Mouse (Mus musculus): ENCODE results near the gene Ndufb11. TPM values are rescaled to one million over a fixed set of nuclear protein-coding genes. Genes with fewer than 3 reads are reported as not detected.

Gene Ndufb11
- total and polyA plus RNA-seq, 3 experiments, result 161 to 176 (median 165) TPM

DNA sequence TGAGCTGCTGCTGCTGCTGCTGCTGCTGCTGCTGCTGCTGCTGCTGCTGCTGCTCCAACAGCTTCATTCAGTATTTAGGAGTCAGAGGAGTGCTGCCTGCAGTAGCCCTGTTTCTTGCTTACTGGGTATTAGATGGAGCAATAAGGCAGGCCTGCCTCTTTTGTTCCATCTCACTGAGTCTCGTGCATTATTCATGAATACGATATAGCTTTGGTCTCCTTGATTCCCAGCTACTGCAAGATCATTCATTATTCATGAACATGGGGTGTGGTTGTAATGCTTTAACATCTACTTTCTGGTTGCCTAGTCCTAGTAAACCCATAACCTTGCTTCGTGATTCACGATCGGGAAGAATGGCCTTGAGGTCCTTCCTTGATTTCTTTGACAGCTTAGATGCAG lies 44.9 kb upstream of the Ndufb11 start:
- dilution Hi-C loops (cut with MboI; ENCODE audit: extremely low pct_ligation_motif_present, extremely low pct_unique_long_range_greater_than_20kb, low sequenced_read_pairs), result no loop called here
- H3K4me1 ChIP-seq (ENCODE audit: control insufficient read depth in 1 of 2, insufficient read depth in 2 of 2), result peaks cover 0 to 17% of the 10 kb centered on the region in 2 experiments; a peak in 2 of 4 replicates
- H3K27ac ChIP-seq (ENCODE audit: insufficient read depth, low read depth), result peak overlapping the region; percentile 2

DNA sequence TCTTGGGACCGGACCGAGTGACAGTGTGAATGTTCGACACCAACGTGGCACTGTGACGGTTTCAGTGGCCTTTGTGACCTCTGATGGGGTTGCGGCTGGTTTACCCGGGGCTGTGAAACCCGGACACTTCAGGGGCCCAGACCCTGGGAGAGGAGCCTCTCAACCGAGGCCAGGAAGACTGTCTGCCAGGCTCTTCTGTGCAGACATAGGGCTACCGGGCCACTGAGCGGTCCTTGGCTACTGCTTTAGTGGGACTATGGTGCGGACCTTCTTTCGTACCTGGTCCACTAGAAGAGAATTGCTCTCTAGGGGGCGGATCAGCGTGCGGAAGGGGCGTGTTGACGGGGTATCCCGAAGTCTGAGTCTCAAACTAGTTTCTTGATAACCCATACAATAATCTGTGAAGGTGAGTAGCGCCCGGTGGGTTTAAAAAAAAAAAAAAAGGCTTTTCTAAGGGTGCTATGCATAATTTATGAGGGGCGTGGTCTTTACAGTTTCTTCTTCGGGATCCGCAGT lies 41.5 kb upstream of the Ndufb11 start:
- peak overlapping the region; percentile 19; the same call in 1 of the 2 replicates for H3K27ac ChIP-seq (ENCODE audit: insufficient read depth, low read depth)

More for the DNA sequence above, 44.9 kb upstream of the Ndufb11 start:
- DNase-seq (ENCODE audit: extremely low read depth), result no peak
- Histone ChIP-seq H3K27me3 (replicated peaks) (no peaks in the 10 kb centered on the region), H3K79me2 (replicated peaks; ENCODE audit: control insufficient read depth, extremely low read depth, insufficient read depth, poor library complexity, severe bottlenecking) (peaks cover 37% of the 10 kb centered on the region), H3K4me3 (replicated peaks in 1 of 3; ENCODE audit: low read depth in 2 of 3, low read length in 2 of 3, poor library complexity in 1 of 3) (no peak overlapping the region), H3K4me2 (ENCODE audit: insufficient read depth, low read depth, poor library complexity, severe bottlenecking) (no peak overlapping the region), H3K9ac (ENCODE audit: insufficient read depth, low read depth) (no peak overlapping the region), H3K9me3 (replicated peaks; ENCODE audit: low read length) (no peaks in the 10 kb centered on the region), H3K36me3 (replicated peaks in 1 of 2; ENCODE audit: control insufficient read depth in 1 of 2, insufficient read depth in 1 of 2, low read length in 1 of 2) (peaks cover 0 to 10% of the 10 kb centered on the region in 2 experiments)
- TF ChIP-seq MAFK (IDR thresholded peaks at IDR 0.05; ENCODE audit: insufficient replicate concordance, low read length) (no peak), USF1 (IDR thresholded peaks at IDR 0.05; ENCODE audit: low read depth, low read length) (no peak), PAX5 (IDR thresholded peaks at IDR 0.05; ENCODE audit: low read length) (no peak)
- in situ Hi-C loops (cut with MboI; ENCODE audit: low pct_ligation_motif_present, low pct_unique_long_range_greater_than_20kb, low sequenced_read_pairs), result loop anchor here (10.0 to 25.0 kb wide), 2 partner anchors 112 to 275 kb away; partner anchors contain the start of gene Cfp

DNA sequence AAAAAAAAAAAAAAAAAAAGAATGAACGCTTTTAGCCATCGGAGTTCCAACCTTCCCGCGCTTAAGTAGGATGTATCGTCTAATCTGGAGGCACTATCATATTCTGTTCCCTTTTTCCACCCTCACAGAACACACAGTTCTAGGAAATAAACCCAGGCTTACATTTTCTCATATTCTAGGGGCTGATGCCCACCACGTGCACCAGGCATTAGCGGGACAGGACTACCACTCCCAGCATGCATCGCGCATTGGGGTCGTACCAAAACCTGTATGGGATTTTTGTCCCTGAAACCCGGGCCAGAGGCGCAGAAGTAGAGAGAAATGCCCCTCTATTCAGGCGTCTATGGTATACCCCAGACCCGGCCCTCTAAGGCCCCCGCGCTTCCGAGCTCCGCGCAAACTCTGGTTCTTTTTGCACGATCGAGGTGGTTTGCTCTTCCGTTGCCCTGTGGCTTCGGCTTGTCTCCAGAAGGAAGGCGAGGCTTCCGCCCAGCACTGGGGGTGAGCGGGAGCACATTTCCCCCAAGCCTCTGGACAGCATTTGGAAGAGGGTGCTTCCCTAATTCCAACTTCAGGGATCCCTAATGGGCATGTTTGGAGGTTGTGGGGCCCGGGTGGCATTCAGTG lies 40.7 kb upstream of the Ndufb11 start, which contains the start of gene Uba1:
Uba1 (plus strand) TSS at position 301 of the 627 bp plus-strand sequence.
- H3K4me1 ChIP-seq (ENCODE audit: control insufficient read depth in 1 of 2, insufficient read depth in 2 of 2), result peaks cover 0 to 7% of the 10 kb centered on the region in 2 experiments; a peak in 1 of 4 replicates
- in situ Hi-C loops (cut with MboI; ENCODE audit: low pct_ligation_motif_present, low pct_unique_long_range_greater_than_20kb, low sequenced_read_pairs) (loop anchor here (25.0 kb wide), 1 partner anchor 279 kb away; the partner anchor contains the start of gene Cfp), dilution Hi-C loops (cut with MboI; ENCODE audit: extremely low pct_ligation_motif_present, extremely low pct_unique_long_range_greater_than_20kb, low sequenced_read_pairs) (no loop called here)
- no peaks in the 10 kb centered on the region for H3K27me3 ChIP-seq (replicated peaks)
- peak within 1 kb of the TSS; percentile 58 to 66 (median 63) for H3K4me3 ChIP-seq (replicated peaks in 1 of 3; ENCODE audit: low read depth in 2 of 3, low read length in 2 of 3, poor library complexity in 1 of 3)
- H3K9me3 ChIP-seq (replicated peaks; ENCODE audit: low read length), result no peaks in the 10 kb centered on the region
- H3K9ac ChIP-seq (ENCODE audit: insufficient read depth, low read depth), result peak within 1 kb of the TSS; percentile 80
- H3K79me2 ChIP-seq (replicated peaks; ENCODE audit: control insufficient read depth, extremely low read depth, insufficient read depth, poor library complexity, severe bottlenecking), result peaks cover 4% of the 10 kb centered on the region
- H3K36me3 ChIP-seq (replicated peaks in 1 of 2; ENCODE audit: control insufficient read depth in 1 of 2, insufficient read depth in 1 of 2, low read length in 1 of 2), result no peaks in the 10 kb centered on the region
- peak within 1 kb of the TSS; percentile 50; the same call in 1 of the 2 replicates for H3K27ac ChIP-seq (ENCODE audit: insufficient read depth, low read depth)
- DNase-seq (ENCODE audit: extremely low read depth), result peak; percentile 90
- peak within 1 kb of the TSS; percentile 74; the same call in 1 of the 2 replicates for H3K4me2 ChIP-seq (ENCODE audit: insufficient read depth, low read depth, poor library complexity, severe bottlenecking)
- TF ChIP-seq TCF12 (IDR thresholded peaks at IDR 0.05; ENCODE audit: low read depth, low read length) (peak; percentile 45; the same call in 1 of the 2 replicates), UBTF (IDR thresholded peaks at IDR 0.05; ENCODE audit: low read depth, low read length) (no peak; the same call in 1 of the 2 replicates), MYC (IDR thresholded peaks at IDR 0.05; ENCODE audit: low read depth, low read length) (peak; percentile 100), ELF1 (IDR thresholded peaks at IDR 0.05; ENCODE audit: low read depth, low read length) (peak; percentile 70), SIN3A (IDR thresholded peaks at IDR 0.05; ENCODE audit: low read length) (peak; percentile 94), EP300 (IDR thresholded peaks at IDR 0.05; ENCODE audit: low read length) (no peak), NRF1 (IDR thresholded peaks at IDR 0.05; ENCODE audit: low read depth, low read length) (peak; percentile 60), BHLHE40 (IDR thresholded peaks at IDR 0.05; ENCODE audit: low read depth, low read length) (peak; percentile 70), POLR2A (IDR thresholded peaks at IDR 0.05; ENCODE audit: low read depth, low read length) (peak; percentile 70), IRF4 (IDR thresholded peaks at IDR 0.05; ENCODE audit: low read depth, low read length) (no peak; the same call in 1 of the 2 replicates), E2F4 (IDR thresholded peaks at IDR 0.05; ENCODE audit: insufficient replicate concordance, low read depth, low read length) (peak; percentile 21; the same call in 1 of the 2 replicates), ZNF384 (IDR thresholded peaks at IDR 0.05; ENCODE audit: low read depth, low read length) (peak; percentile 89), HCFC1 (IDR thresholded peaks at IDR 0.05; ENCODE audit: low read depth, low read length) (peak; percentile 96), USF2 (conservative IDR thresholded peaks at IDR 0.05; ENCODE audit: low read depth, low read length) (no peak), TBP (conservative IDR thresholded peaks at IDR 0.05; ENCODE audit: low read depth, low read length) (peak; percentile 69; the same call in 1 of the 2 replicates), ZMIZ1 (IDR thresholded peaks at IDR 0.05; ENCODE audit: low read depth, low read length) (peak; percentile 30; the same call in 1 of the 2 replicates), MAX (IDR thresholded peaks at IDR 0.05; ENCODE audit: low read length) (peak; percentile 98), PAX5 (IDR thresholded peaks at IDR 0.05; ENCODE audit: low read length) (no peak), USF1 (IDR thresholded peaks at IDR 0.05; ENCODE audit: low read depth, low read length) (peak; percentile 40), MXI1 (IDR thresholded peaks at IDR 0.05; ENCODE audit: low read depth, low read length) (peak; percentile 98)

More for the DNA sequence above, 41.5 kb upstream of the Ndufb11 start:
- in situ Hi-C loops (cut with MboI; ENCODE audit: low pct_ligation_motif_present, low pct_unique_long_range_greater_than_20kb, low sequenced_read_pairs), result loop anchor here (25.0 kb wide), 1 partner anchor 278 kb away; the partner anchor contains the start of gene Cfp
- H3K36me3 ChIP-seq (replicated peaks in 1 of 2; ENCODE audit: control insufficient read depth in 1 of 2, insufficient read depth in 1 of 2, low read length in 1 of 2), result no peaks in the 10 kb centered on the region
- dilution Hi-C loops (cut with MboI; ENCODE audit: extremely low pct_ligation_motif_present, extremely low pct_unique_long_range_greater_than_20kb, low sequenced_read_pairs), result no loop called here
- H3K79me2 ChIP-seq (replicated peaks; ENCODE audit: control insufficient read depth, extremely low read depth, insufficient read depth, poor library complexity, severe bottlenecking), result peaks cover 12% of the 10 kb centered on the region
- TF ChIP-seq ZNF384 (IDR thresholded peaks at IDR 0.05; ENCODE audit: low read depth, low read length), result peak; percentile 72
- TF ChIP-seq GABPA (IDR thresholded peaks at IDR 0.05; ENCODE audit: insufficient replicate concordance, low read depth, low read length), result no peak
- TF ChIP-seq POLR2AphosphoS2 (IDR thresholded peaks at IDR 0.05; ENCODE audit: low read depth, low read length), result no peak
- DNase-seq (ENCODE audit: extremely low read depth), result peak; percentile 34
- peak overlapping the region; percentile 58 to 66 (median 63) for H3K4me3 ChIP-seq (replicated peaks in 1 of 3; ENCODE audit: low read depth in 2 of 3, low read length in 2 of 3, poor library complexity in 1 of 3)
- H3K4me2 ChIP-seq (ENCODE audit: insufficient read depth, low read depth, poor library complexity, severe bottlenecking), result peak overlapping the region; percentile 74
- H3K9me3 ChIP-seq (replicated peaks; ENCODE audit: low read length), result no peaks in the 10 kb centered on the region
- H3K27me3 ChIP-seq (replicated peaks), result no peaks in the 10 kb centered on the region
- H3K9ac ChIP-seq (ENCODE audit: insufficient read depth, low read depth), result peak overlapping the region; percentile 80
- H3K4me1 ChIP-seq (ENCODE audit: control insufficient read depth in 1 of 2, insufficient read depth in 2 of 2), result peaks cover 0 to 7% of the 10 kb centered on the region in 2 experiments; a peak in 1 of 4 replicates

All from CH12.LX (cell line).